8 mouse cellular contexts compared by ENCODE assay signal in the genomic region with DNA sequence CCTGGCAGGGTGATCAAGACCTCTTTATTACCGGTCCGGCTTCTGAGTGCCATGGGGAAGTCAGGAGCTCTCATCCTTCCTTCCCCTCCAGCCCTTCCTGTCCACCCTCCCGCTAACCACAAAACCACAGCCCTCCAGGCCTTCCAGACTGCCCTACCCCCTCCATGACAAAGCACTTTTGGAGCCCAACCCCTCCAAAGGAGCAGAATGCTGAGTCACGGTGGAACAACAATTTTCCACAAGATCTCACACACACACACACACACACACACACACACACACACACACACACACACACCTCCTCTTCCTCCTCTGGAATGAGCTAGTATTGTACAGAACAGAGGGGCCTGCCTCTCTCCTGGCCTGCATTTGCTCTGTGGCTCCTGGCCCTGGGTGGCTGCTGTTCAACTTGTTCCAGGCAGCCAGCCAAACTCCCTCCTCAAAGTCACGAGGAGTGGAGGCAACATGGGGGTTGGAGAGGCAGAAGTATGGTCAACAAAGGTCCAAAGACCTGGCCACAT. TPM values are rescaled to one million over a fixed set of nuclear protein-coding genes. Genes with fewer than 3 reads are reported as not detected.
DNase-seq lines count a peak whose midpoint lies in the region; ATAC-seq and TF ChIP-seq lines count a peak whose summit lies in the region.

No protein-coding gene starts in this region.

- DNase-seq in cerebellum, adult 18-20 months, result peak; percentile 42 to 45
- no peak for DNase-seq in cerebellum, adult 11 months
- peak; percentile 92 for DNase-seq in Muller cell, postnatal 12 days (ENCODE audit: inconsistent ontology term)
- DNase-seq in left cerebral cortex, adult 2 months (ENCODE audit: extremely low spot score in 1 of 2, low spot score in 2 of 2), result peak; percentile 60 to 64
- DNase-seq in urinary bladder, postnatal 4 days (ENCODE audit: low spot score in 2 of 2), result peak; percentile 77 to 85

- H3K9me3 ChIP-seq in heart, embryonic 16.5 days (replicated peaks; ENCODE audit: control insufficient read depth, low read length), result no peaks in the 10 kb centered on the region

- no peak overlapping the region for H3K4me2 ChIP-seq in heart, embryonic 16.5 days (ENCODE audit: low read depth, low read length)

- no peak overlapping the region for H3K9ac ChIP-seq in heart, embryonic 16.5 days (ENCODE audit: low read length)

- no peak overlapping the region for H3K4me3 ChIP-seq in cortical plate, adult 2 months (ENCODE audit: insufficient read depth, low read length)
- H3K4me3 ChIP-seq in heart, embryonic 16.5 days (ENCODE audit: low read length), result no peak overlapping the region
- H3K4me3 ChIP-seq in left cerebral cortex, adult 2 months, result no peak overlapping the region

- H3K27ac ChIP-seq in cortical plate, adult 2 months (ENCODE audit: insufficient read depth, low read length), result peak overlapping the region; percentile 79
- H3K27ac ChIP-seq in heart, embryonic 16.5 days (ENCODE audit: low read length), result peak overlapping the region; percentile 84
- H3K27ac ChIP-seq in left cerebral cortex, adult 2 months, result peak overlapping the region; percentile 88

- WGBS in heart, embryonic 16.5 days, result 35% methylated on average over 5 of the region's 5 CpGs

- TF ChIP-seq CTCF in cortical plate, adult 2 months (IDR thresholded peaks at IDR 0.05; ENCODE audit: extremely low read depth, insufficient read depth, low read length), result no peak
- no peak for TF ChIP-seq CTCF in left cerebral cortex, adult 2 months (IDR thresholded peaks at IDR 0.05)

- ATAC-seq in heart, embryonic 16.5 days (replicated peaks; ENCODE audit: extremely low read depth, insufficient read depth, low FRiP score), result 0 out of 2 replicates have a peak, but pooled peaks have one; percentile 26
- ATAC-seq in megakaryocyte-erythroid progenitor cell, adult 5-6 weeks (replicated peaks; ENCODE audit: low FRiP score, low TSS enrichment, poor library complexity, severe bottlenecking), result peak; percentile 24; the same call in 1 of the 2 replicates

- 0 out of 2 replicates have a peak, but pooled peaks have one; percentile 13 for TF ChIP-seq POLR2A in cortical plate, adult 2 months (IDR thresholded peaks at IDR 0.05; ENCODE audit: extremely low read depth, insufficient read depth, low read length)

- peaks cover 5% of the 10 kb centered on the region for H3K4me1 ChIP-seq in cortical plate, adult 2 months (ENCODE audit: control insufficient read depth, insufficient read depth, low read length)
- H3K4me1 ChIP-seq in heart, embryonic 16.5 days (ENCODE audit: control insufficient read depth, insufficient read depth, low read length), result peaks cover 27% of the 10 kb centered on the region

- H3K27me3 ChIP-seq in heart, embryonic 16.5 days (ENCODE audit: control insufficient read depth, insufficient read depth, low read length), result no peaks in the 10 kb centered on the region

- intact Hi-C loops in left cerebral cortex, adult 2 months (cut with DNase I), result loop anchor here (2.0 kb wide), 1 partner anchor 24 kb away; no protein-coding TSS in a partner anchor

- no peaks in the 10 kb centered on the region for H3K36me3 ChIP-seq in heart, embryonic 16.5 days (ENCODE audit: control insufficient read depth, insufficient read depth)

RNA-seq across cellular contexts. Expression of gene Fth1, which starts 1.9 kb away (rescaled TPM):
- polyA plus RNA-seq in cortical plate, adult 2 months (2012; rRNA removed), result 5,395 and 6,156 TPM in 2 replicates
- polyA plus RNA-seq in heart, embryonic 16.5 days (2015; fragmentation: Nextera tagmentation; extraction: Ambion mirVana), result 1,934 and 2,252 TPM in 2 replicates
- 1,000 to 10,000 TPM; 2,213 to 2,341 TPM for total RNA-seq in left cerebral cortex, adult 2 months (2021)
- 1,910 and 1,948 TPM in 2 replicates for total RNA-seq in megakaryocyte-erythroid progenitor cell, adult 5-6 weeks (2014; fragmentation: Nextera tagmentation)
- total RNA-seq in megakaryocyte-erythroid progenitor cell, adult 5-6 weeks (2017), result 775 and 886 TPM in 2 replicates

RNA-seq across cellular contexts. Expression of gene Best1, which starts 22.9 kb away (rescaled TPM):
- polyA plus RNA-seq in cortical plate, adult 2 months (2012; rRNA removed), result 0.98 and 1.1 TPM in 2 replicates
- 0.28 and 0.30 TPM in 2 replicates for polyA plus RNA-seq in heart, embryonic 16.5 days (2015; fragmentation: Nextera tagmentation; extraction: Ambion mirVana)
- under 1 TPM; 0.49 to 0.75 TPM for total RNA-seq in left cerebral cortex, adult 2 months (2021)
- not detected in 2 replicates for total RNA-seq in megakaryocyte-erythroid progenitor cell, adult 5-6 weeks (2014; fragmentation: Nextera tagmentation)
- not detected in 2 replicates for total RNA-seq in megakaryocyte-erythroid progenitor cell, adult 5-6 weeks (2017)

RNA-seq across cellular contexts. Expression of gene Rab3il1, which starts 23.0 kb away (rescaled TPM):
- 12.9 and 13.6 TPM in 2 replicates for polyA plus RNA-seq in cortical plate, adult 2 months (2012; rRNA removed)
- polyA plus RNA-seq in heart, embryonic 16.5 days (2015; fragmentation: Nextera tagmentation; extraction: Ambion mirVana), result 22.1 and 24.0 TPM in 2 replicates
- total RNA-seq in left cerebral cortex, adult 2 months (2021), result 1 to 10 TPM; 9.4 TPM
- total RNA-seq in megakaryocyte-erythroid progenitor cell, adult 5-6 weeks (2014; fragmentation: Nextera tagmentation), result 16.1 and 23.6 TPM in 2 replicates
- total RNA-seq in megakaryocyte-erythroid progenitor cell, adult 5-6 weeks (2017), result 6.0 and 20.1 TPM in 2 replicates
